Mouse (Mus musculus) midbrain, embryonic 15.5 days (tissue): ENCODE measurements around the gene Cpn2. TPM values are rescaled to one million over a fixed set of nuclear protein-coding genes. Genes with fewer than 3 reads are reported as not detected.
A peak's percentile ranks its signal among the peaks of the same experiment; 100 is the strongest.

Experiments used
- ATAC-seq: fragments of 200-750 bp; cut with Nextera tagmentation; replicated peaks from 2 replicates; pipeline ENCODE4 v1.8.0; 2017; ENCODE audit warnings: moderate TSS enrichment
- H3K27ac ChIP-seq: fragments of 300-500 bp; sonication (generic); 2 replicates; pipeline ENCODE4 v1.5.1; 2015; ENCODE audit warnings: mild to moderate bottlenecking, inconsistent platforms
- H3K27me3 ChIP-seq: fragments of 300-500 bp; sonication (generic); replicated peaks from 2 replicates; pipeline ENCODE4 v1.6.1; 2015; ENCODE audit warnings: inconsistent platforms
- H3K36me3 ChIP-seq: fragments of 300-500 bp; sonication (generic); replicated peaks from 2 replicates; pipeline ENCODE4 v1.6.1; 2015; ENCODE audit warnings: inconsistent platforms
- H3K4me1 ChIP-seq: fragments of 300-500 bp; sonication (generic); 2 replicates; pipeline ENCODE4 v1.6.1; 2015; ENCODE audit warnings: inconsistent platforms
- H3K4me2 ChIP-seq: fragments of 300-500 bp; sonication (generic); 2 replicates; pipeline ENCODE4 v1.6.1; 2015; ENCODE audit warnings: inconsistent platforms, mild to moderate bottlenecking, moderate library complexity
- H3K4me3 ChIP-seq: fragments of 300-500 bp; sonication (generic); 2 replicates; pipeline ENCODE4 v1.5.1; 2015; ENCODE audit warnings: mild to moderate bottlenecking, inconsistent platforms
- H3K9ac ChIP-seq: fragments of 300-500 bp; sonication (generic); 2 replicates; pipeline ENCODE4 v1.6.1; 2015; ENCODE audit warnings: mild to moderate bottlenecking, inconsistent platforms
- H3K9me3 ChIP-seq: fragments of 300-500 bp; sonication (generic); 2 replicates; pipeline ENCODE4 v1.6.1; 2016; ENCODE audit warnings: inconsistent platforms
- whole genome bisulfite sequencing: fragments of 180-500 bp; shearing (Covaris S2); methylation state at CpG from one replicate; pipeline ENCODE4 v1.1.7; 2015; ENCODE audit warnings: mixed read lengths; 5-methylcytosine and 5-hydroxymethylcytosine counted together
- polyA plus RNA-seq: library from polyadenylated mRNA; unstranded; fragments of >200 nt; fragmentation: Nextera tagmentation; extraction: Ambion mirVana; gene quantifications from 2 replicates; pipeline ENCODE4 v1.2.1, GENCODE M21; 2015

The Cpn2 gene
- not detected in 2 replicates for polyA plus RNA-seq

DNA sequence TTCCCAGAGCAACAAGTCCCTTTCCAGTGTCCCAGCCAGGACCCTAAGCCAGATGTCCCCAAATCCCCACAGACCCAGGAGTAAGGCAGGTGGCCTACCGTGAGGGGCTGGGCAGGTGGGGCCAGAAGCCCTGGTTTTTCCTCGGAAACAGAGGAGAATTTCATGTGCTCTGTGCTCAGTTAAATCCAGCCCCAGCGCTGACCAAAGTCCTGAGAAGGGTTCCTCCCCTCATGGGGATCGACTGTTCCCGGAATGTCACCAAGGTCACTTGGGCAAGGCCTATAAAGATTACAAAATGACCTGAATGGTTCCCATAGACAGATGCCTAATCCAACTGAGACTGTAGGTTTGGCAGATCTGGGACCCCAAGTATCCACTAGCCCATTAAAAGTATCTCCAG, at the start of gene Cpn2:
Gene Cpn2, minus strand, starts transcription at position 141 of the 400 bp plus-strand sequence.
- no peak for ATAC-seq
- Histone ChIP-seq H3K4me1 (no peaks in the 10 kb centered on the region), H3K9me3 (no peaks in the 10 kb centered on the region), H3K36me3 (no peaks in the 10 kb centered on the region), H3K4me2 (no peak within 1 kb of the TSS), H3K9ac (no peak within 1 kb of the TSS), H3K27me3 (no peaks in the 10 kb centered on the region), H3K27ac (no peak within 1 kb of the TSS), H3K4me3 (no peak within 1 kb of the TSS)
- 74% methylated on average over 5 of the region's 5 CpGs for WGBS

DNA sequence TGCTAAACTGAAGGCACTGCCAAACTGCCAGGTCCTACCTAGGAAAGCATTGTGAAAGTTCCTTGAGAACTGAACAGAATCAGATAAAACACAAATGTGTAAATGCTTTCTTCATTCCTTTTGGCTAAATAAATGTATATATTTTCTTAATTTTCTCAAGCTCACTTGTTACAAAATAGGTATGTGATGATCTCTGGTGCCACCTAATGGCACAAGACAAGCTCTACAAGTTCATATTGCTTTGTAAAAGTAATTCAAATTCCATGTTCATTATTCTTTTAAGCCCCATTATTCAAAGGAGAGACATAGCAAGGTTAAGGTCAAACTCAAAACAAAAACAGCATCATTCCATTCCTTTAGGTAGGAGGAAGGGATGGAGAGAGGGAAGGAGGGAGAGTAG, 46.9 kb upstream of the Cpn2 start:
- Histone ChIP-seq H3K27ac (no peak overlapping the region), H3K4me1 (peaks cover 9% of the 10 kb centered on the region), H3K9ac (no peak overlapping the region), H3K27me3 (peaks cover 20% of the 10 kb centered on the region), H3K4me3 (no peak overlapping the region), H3K9me3 (no peaks in the 10 kb centered on the region), H3K36me3 (no peaks in the 10 kb centered on the region), H3K4me2 (no peak overlapping the region)
- ATAC-seq, result no peak

DNA sequence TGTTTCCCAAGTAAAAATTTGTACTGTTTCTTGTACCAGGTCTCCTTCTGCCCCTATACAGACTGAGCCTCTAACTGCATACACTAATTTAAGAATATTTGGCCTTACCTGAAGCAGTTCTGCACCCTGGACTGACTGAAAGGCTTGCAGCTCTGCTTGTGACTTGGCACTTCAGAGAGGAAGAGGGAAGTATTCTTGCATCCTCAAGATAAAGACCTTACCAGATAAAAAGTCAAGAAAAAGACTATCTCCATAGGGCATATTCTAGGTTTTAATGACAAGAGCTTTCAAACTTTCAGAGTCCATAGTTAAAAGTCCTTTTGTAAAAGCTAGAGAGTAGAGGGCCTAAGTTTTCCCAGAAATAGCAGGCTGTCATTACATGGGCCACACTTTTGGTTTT, 43.3 kb upstream of the Cpn2 start, which contains the start of gene Gp5:
Gene Gp5, minus strand, starts transcription at position 133 of the 400 bp plus-strand sequence.
- Histone ChIP-seq H3K4me1 (peaks cover 21% of the 10 kb centered on the region), H3K36me3 (no peaks in the 10 kb centered on the region), H3K27ac (no peak within 1 kb of the TSS), H3K9ac (peak within 1 kb of the TSS; percentile 21; the same call in 1 of the 2 replicates), H3K9me3 (no peaks in the 10 kb centered on the region), H3K27me3 (peaks cover 46% of the 10 kb centered on the region), H3K4me2 (peak within 1 kb of the TSS; percentile 85), H3K4me3 (peak within 1 kb of the TSS; percentile 52)
- no peak for ATAC-seq

DNA sequence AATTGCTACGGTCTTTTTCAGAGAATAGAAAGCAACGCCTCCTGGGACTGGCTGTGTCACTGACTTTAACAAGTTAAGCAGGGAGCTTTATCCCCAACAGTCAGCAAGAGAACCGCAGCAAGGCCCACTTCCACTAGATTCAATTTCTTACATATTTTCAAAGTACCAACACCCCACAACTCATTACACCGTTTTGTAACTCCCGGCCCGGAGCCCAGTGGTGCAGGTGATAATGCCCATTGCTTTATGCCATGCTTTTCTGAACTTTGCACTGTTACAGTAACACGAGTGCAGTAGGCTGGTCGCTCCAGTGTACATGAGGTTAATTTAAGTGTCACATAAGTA, 42.8 kb upstream of the Cpn2 start:
- Histone ChIP-seq H3K9me3 (no peaks in the 10 kb centered on the region), H3K4me3 (no peak overlapping the region), H3K36me3 (no peaks in the 10 kb centered on the region), H3K4me1 (peaks cover 21% of the 10 kb centered on the region), H3K9ac (no peak overlapping the region), H3K27me3 (peaks cover 46% of the 10 kb centered on the region), H3K4me2 (no peak overlapping the region; the same call in 1 of the 2 replicates), H3K27ac (no peak overlapping the region)
- no peak for ATAC-seq
- 55% methylated on average over 8 of the region's 8 CpGs for WGBS

DNA sequence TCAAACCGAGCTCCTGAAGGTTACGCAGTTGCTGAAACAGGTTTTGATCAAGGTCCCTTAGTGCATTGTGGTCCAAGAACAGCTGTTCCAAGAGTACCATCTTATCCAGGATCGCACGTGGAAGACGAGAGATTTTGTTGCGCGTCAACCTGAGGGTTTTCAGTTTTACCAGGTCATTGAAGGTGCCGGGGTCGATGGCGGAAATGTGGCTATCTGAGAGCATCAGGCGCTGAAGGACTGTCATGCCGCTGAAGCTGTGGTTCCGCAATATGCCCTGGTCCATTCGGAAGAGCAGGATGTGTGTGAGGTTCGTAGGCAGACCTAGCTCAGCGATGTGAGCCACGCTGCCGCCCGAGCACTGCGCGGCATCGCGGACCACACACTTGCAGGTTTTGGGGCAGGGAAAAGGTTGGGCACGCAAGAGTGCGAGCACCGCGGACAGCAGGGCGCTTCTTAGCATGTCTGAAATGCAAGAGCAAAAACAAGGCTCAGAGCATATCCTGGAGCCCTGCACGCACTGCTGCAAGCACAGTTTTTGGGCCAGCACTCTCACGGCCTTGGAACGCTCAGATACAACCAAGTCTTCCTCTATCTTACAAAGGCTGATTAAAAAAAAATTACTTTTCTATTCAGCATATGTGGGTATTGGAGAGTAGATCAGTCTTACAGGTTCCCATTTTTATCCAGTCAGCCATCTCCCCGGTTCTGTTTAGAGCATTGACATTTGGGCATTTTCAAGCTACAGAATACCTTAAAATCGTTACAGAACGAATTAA, 42.3 kb upstream of the Cpn2 start:
- Histone ChIP-seq H3K27ac (no peak overlapping the region), H3K36me3 (no peaks in the 10 kb centered on the region), H3K27me3 (peaks cover 46% of the 10 kb centered on the region), H3K4me2 (peak overlapping the region; percentile 85), H3K4me3 (peak overlapping the region; percentile 52), H3K9ac (peak overlapping the region; percentile 21; the same call in 1 of the 2 replicates), H3K4me1 (peaks cover 21% of the 10 kb centered on the region), H3K9me3 (no peaks in the 10 kb centered on the region)
- 4% methylated on average over 34 of the region's 34 CpGs for WGBS
- ATAC-seq, result peak; percentile 19; the same call in 1 of the 2 replicates

DNA sequence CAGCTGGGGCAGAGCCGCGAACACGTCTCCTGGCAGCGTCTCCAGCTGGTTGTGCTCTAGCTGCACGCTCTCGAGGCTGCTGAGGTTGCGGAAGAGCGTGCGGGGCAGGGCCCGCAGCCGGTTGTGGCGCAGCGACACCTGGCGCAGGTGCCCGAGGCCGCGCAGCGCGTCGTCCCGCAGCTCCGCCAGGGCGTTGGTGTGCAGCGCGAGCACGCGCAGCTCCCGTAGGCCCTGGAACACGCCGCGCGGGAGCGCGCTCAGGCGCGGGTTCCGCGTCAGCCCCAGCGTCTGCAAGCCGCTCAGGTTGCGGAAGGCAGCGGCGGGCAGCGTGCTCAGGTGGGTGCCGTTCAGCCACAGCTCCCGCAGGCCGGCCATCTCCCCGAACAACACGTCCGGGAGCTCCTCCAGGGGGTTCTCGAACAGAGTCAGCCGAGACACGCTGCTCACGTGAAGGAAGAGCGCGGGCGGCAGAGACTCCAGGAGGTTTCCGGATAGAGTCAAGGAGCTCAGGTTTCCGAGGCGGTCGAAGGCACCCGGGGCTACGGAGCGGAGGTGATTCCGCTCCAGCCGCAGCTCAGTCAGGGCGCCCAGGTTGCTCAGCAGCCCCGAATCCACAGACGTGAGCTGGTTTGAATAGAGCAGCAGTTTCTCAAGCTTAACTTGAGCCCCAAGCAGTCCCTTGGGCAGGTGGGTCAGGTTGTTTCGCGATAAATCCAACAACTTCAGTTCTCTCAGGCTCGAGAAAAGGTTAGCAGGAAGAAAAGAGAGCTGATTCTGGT, 41.5 kb upstream of the Cpn2 start:
- Histone ChIP-seq H3K4me2 (peak overlapping the region; percentile 85), H3K27me3 (peaks cover 46% of the 10 kb centered on the region), H3K27ac (no peak overlapping the region), H3K9me3 (no peaks in the 10 kb centered on the region), H3K4me3 (peak overlapping the region; percentile 52), H3K9ac (peak overlapping the region; percentile 51), H3K36me3 (no peaks in the 10 kb centered on the region), H3K4me1 (peaks cover 21% of the 10 kb centered on the region)
- WGBS, result under 1% methylated on average over 72 of the region's 72 CpGs
- peak; percentile 84 for ATAC-seq

DNA sequence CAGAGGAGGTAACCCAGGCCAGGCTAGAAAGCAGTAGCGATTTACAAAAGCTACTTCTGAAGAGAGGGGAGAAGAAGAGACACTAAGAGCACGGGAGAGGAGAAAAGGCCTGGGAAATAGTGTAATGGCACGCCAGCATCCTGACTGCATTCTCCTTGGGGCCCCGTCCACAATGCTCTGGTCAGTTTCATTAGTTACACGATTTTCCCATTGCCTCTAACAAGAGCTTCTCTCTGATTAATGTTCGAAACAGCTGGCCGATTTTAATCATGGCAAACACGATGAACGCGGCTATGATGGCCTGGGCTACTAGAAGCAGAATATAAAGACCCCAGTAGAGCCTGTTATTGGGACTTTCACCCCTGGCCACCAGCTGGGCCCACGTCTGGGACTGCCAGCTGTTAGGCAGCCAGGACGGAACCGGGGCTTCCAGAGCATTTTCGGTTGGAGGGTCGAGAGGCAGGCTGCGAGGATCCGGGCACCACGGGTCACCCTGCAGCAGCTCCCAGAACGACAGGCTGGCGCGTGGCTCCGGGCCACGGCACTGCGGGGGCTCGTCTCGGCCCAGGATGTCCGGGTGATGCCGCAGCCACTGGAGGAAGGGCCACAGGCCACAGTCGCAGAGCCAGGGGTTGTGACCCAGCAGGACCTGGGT, 40.8 kb upstream of the Cpn2 start:
- Histone ChIP-seq H3K27me3 (peaks cover 50% of the 10 kb centered on the region), H3K36me3 (no peaks in the 10 kb centered on the region), H3K4me1 (peaks cover 21% of the 10 kb centered on the region), H3K4me2 (peak overlapping the region; percentile 85), H3K27ac (no peak overlapping the region), H3K9ac (peak overlapping the region; percentile 51), H3K9me3 (no peaks in the 10 kb centered on the region), H3K4me3 (peak overlapping the region; percentile 52)
- ATAC-seq, result no peak; the same call in 1 of the 2 replicates
- WGBS, result 14% methylated on average over 29 of the region's 29 CpGs

DNA sequence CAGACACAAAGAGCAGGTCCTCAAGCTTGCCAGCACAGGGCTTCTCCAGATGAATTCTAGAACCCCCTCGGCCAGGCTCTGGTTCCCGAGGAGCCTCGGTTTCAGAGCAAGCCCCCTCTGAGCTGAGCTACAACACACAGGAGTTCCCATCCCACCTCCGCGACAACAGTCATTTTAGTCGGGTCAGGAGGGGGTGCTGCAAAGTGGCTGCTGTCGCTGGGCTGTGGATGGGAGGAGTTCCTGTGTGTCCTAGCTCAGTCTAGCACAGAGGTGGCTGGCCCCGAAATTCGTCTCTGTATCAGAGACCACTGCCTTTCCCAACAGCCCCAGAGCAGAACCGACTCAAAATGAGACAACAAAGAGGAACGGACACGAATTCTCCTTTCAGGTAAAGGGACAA, 40.0 kb upstream of the Cpn2 start:
- Histone ChIP-seq H3K36me3 (no peaks in the 10 kb centered on the region), H3K27me3 (peaks cover 50% of the 10 kb centered on the region), H3K9me3 (no peaks in the 10 kb centered on the region), H3K27ac (no peak overlapping the region), H3K9ac (no peak overlapping the region), H3K4me2 (no peak overlapping the region), H3K4me3 (no peak overlapping the region), H3K4me1 (peaks cover 21% of the 10 kb centered on the region)
- no peak for ATAC-seq
- 58% methylated on average over 12 of the region's 12 CpGs for WGBS

DNA sequence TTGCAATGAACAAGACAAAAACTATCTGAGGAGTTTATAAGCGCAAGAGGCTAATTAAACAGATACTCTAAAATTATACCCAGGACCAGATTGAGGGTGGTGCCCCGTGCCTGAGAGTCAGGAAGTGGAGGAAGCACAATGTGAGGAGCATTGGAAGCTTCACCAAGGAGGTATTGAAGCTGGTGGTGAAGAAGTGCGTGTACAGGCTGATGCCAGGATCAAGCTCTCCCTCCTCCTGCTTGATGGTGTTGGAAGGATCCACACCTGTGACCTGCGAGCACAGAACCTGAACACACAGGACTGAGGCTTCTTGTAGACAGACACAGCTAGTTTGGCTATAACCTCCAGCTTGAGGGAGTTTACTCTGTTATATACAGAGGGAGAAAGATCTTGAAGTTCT, 38.8 kb upstream of the Cpn2 start:
- Histone ChIP-seq H3K27ac (no peak overlapping the region), H3K4me2 (no peak overlapping the region), H3K4me3 (no peak overlapping the region), H3K9me3 (no peaks in the 10 kb centered on the region), H3K36me3 (no peaks in the 10 kb centered on the region), H3K4me1 (peaks cover 21% of the 10 kb centered on the region), H3K27me3 (peaks cover 39% of the 10 kb centered on the region), H3K9ac (no peak overlapping the region)
- 93% methylated on average over 4 of the region's 4 CpGs for WGBS
- no peak for ATAC-seq

DNA sequence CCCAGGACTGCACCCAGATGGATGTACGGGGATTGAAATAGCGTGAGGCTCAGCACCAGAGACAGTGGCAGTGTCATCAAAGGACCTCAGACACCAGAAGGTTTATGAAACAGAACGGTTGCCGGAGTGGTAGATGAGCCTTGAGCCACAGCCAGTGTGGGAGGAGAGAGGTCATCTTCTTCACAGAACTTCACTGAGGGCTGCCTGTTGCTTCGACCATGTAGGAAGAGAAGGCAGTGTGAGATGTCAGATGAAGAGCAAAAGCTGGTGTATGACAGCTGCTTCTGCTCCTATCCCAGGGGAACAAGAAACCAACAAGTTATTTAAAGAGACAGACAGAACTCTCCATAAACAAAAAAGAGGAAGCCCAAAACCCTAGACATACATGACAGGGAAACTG, 36.9 kb upstream of the Cpn2 start:
- H3K27me3 ChIP-seq, result peaks cover 30% of the 10 kb centered on the region
- H3K4me2 ChIP-seq, result no peak overlapping the region
- 77% methylated on average over 5 of the region's 5 CpGs for WGBS
- H3K9me3 ChIP-seq, result no peaks in the 10 kb centered on the region
- H3K4me3 ChIP-seq, result no peak overlapping the region
- no peak overlapping the region for H3K9ac ChIP-seq
- ATAC-seq, result no peak
- peaks cover 11% of the 10 kb centered on the region for H3K4me1 ChIP-seq
- no peaks in the 10 kb centered on the region for H3K36me3 ChIP-seq
- H3K27ac ChIP-seq, result no peak overlapping the region

DNA sequence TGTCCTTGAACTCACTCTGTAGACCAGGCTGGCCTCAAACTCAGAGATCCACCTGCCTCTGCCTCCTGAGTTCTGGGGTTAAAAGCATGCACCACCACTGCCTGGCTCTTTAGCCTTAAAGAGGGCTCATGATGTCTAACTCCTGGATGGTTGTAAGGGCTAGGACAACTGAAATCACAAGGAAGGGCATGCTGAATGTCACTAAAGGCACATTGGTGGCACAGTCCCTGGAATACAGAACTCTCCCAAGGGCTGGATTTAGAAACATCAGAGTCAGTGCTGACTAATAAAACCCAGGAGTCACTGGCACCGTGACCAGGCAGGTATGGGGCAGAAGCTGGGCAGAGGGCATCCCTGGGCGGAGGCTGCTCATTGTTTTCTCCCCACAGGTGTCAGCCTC, 36.1 kb upstream of the Cpn2 start:
- Histone ChIP-seq H3K27me3 (peaks cover 25% of the 10 kb centered on the region), H3K9ac (no peak overlapping the region), H3K27ac (no peak overlapping the region), H3K4me3 (no peak overlapping the region), H3K36me3 (no peaks in the 10 kb centered on the region), H3K9me3 (no peaks in the 10 kb centered on the region), H3K4me2 (no peak overlapping the region), H3K4me1 (peaks cover 3% of the 10 kb centered on the region)
- no peak for ATAC-seq
- 80% methylated on average over 2 of the region's 2 CpGs for WGBS

DNA sequence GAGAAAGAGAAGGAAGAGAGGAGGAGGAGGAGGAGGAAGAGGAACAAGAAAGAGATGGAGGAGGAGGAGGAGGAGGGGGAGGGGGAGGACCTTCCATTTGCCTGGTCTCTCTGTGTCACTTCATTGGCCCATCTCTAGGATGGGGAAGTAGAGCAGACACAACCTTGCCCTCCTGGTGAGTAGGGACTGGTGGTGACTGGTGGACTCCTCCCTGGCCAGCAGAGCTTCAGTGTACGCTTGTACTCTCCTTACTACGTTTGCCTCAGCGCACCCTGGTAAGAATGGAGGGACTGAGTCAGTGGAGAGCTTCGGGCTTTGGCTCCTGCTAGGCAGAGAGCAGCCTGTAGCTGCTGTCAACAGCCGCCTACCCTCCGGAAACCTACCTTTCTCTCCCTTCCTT, 35.4 kb upstream of the Cpn2 start:
- no peak overlapping the region for H3K27ac ChIP-seq
- peaks cover 19% of the 10 kb centered on the region for H3K27me3 ChIP-seq
- WGBS, result 91% methylated on average over 6 of the region's 6 CpGs
- no peak overlapping the region for H3K4me2 ChIP-seq
- no peak overlapping the region for H3K4me3 ChIP-seq
- no peak for ATAC-seq
- no peak overlapping the region for H3K9ac ChIP-seq
- H3K36me3 ChIP-seq, result no peaks in the 10 kb centered on the region
- H3K4me1 ChIP-seq, result no peaks in the 10 kb centered on the region
- no peaks in the 10 kb centered on the region for H3K9me3 ChIP-seq
